Mouse (Mus musculus): ENCODE measurements around the gene Slc23a2.

Gene Slc23a2

GRCm38 (mm10) chr2:132024028-132024427 lies 120.9 kb downstream of the Slc23a2 start:
- no peak for DNase-seq (ENCODE audit: low read depth in 2 of 2, low spot score in 2 of 2)

DNA sequence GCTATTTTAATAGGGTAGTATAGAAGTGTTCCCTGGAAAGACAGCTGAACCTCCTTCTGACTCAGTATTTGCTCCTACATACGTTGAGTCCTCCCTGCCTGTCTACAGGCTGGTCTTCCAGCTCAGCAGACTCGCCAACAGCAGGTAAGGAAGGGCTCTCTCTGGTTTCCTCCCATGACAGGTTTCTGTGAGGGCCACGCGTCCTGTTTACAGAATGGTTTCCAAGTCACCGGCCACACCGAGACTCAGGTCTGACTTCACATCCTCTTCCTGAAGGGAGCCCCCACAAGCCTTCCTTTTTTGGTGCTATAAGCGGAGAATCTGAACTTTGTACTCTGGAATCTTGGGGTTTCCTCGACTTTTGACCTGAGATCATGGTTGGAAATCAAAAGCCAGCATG lies 122.3 kb downstream of the Slc23a2 start:
- peak; percentile 50 to 59 for DNase-seq (ENCODE audit: low read depth in 2 of 2, low spot score in 2 of 2)

- DNase-seq (ENCODE audit: low read depth in 2 of 2, low spot score in 2 of 2) = no peak
Measured at GRCm38 (mm10) chr2:132021616-132022015, 123.3 kb downstream of the Slc23a2 start.

DNA sequence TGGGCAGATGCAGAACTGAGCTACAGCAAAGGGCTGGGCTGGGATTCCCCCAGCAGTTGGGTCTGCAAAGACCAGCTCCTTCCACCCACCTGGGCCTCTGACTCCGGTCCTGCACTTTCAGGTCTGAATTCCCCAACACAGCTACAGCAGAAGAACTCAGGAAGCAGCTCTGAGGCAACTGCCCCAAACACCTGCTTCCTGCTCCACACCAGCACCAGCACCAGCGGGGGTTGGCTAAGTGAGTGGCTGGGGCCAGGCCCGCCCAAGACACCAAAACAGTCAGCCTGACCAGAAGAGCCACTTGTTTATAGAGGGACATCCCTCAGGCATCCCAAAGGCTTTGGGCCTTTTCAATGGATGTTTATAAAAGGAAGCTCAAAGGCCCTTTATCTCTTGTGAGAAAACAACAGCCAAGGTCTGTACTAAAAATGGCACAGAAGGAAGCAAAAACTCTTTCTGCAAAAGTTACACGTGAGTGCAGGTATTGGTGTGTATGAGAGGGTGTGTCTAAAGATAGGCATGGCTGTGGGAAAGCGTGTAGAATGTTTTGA lies 123.8 kb downstream of the Slc23a2 start:
- DNase-seq (ENCODE audit: low read depth in 2 of 2, low spot score in 2 of 2) = peak; percentile 40 to 44

GRCm38 (mm10) chr2:132020420-132020819 lies 124.5 kb downstream of the Slc23a2 start:
- no peak for DNase-seq (ENCODE audit: low read depth in 2 of 2, low spot score in 2 of 2)

DNA sequence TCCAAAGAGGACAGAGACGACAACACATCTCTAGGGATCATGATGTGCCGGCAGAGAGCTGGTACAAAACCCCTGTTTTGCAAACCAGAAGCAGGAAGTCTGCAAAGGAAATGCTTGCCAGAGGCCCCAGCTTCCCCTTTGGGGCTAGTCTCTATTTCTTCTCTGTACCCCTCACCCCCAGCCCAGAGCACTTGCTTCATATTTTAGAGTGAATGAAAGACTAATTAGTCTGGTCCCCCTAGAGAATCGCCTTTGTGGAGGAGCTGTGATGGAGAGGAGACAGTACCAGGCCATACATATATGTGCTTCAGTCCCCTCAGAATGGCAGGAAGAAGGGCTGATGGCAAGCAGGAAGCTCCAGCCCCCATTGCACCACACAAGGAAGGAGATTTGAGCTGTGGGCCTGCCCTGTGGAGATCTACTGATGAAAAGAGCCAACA lies 125.5 kb downstream of the Slc23a2 start:
- DNase-seq (ENCODE audit: low read depth in 2 of 2, low spot score in 2 of 2) = peak in 1 of 2 experiments; percentile 51

DNA sequence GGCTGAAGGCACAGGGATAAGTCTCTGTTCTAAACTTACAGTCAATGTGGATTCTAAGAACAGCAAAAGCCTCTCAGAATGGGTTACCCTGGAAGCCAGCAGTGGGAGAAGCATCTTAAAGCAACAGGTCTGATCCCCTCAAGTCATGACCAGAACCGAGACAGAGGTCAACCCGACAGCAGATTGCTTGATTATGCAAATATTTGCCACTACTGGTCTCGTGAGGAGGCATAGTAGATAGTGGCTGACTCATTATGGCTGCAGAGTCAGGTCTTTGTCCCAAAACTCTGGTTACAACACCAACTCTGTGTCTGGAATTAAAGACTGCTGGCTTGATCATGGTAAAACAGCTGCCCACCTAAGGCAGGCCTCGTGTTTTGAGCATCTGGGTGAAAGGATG lies 126.8 kb downstream of the Slc23a2 start:
- no peak for DNase-seq (ENCODE audit: low read depth in 2 of 2, low spot score in 2 of 2)

GRCm38 (mm10) chr2:132017611-132018010 lies 127.3 kb downstream of the Slc23a2 start:
- no peak for DNase-seq (ENCODE audit: low read depth in 2 of 2, low spot score in 2 of 2)

DNA sequence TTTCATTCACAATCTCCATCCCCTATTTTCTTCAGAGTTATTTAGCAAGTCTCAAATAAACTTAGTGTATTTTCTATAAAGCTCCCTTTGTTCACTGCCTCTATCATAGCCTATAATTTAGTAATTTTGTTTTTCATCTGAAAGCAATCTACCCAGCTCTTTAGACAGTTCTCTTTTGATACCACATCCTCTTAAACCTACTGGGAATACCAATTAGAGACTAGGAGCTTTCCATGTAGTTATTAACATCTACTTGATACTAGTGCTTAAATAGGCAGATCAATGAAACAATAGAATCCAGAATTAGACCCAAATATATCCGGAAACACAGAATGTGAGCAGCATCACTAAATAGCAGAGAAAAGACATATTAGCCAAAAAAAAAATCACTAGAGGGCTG lies 128.9 kb downstream of the Slc23a2 start:
- DNase-seq (ENCODE audit: low read depth in 2 of 2, low spot score in 2 of 2) = no peak

DNA sequence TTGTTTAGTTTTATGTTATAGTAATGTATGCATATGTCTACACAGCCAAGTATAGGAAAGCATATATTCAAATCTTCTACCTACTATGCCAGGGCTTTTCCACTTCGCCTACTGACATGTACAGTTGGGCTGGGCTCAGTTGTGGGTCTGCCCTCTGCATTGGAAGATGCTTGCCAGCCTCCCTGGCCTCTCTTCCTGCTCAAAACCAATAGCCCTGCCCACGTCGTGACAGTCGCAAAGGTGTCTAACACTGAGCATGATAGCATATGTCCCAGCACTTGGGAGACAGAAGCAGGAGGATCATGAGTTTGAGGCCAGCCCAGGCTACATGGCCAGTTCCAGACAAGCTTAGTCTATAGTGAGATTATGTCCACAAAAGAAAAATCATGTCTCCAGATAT lies 131.8 kb downstream of the Slc23a2 start:
- DNase-seq (ENCODE audit: low read depth in 2 of 2, low spot score in 2 of 2) = no peak

- no peak for DNase-seq (ENCODE audit: low read depth in 2 of 2, low spot score in 2 of 2)
Measured at GRCm38 (mm10) chr2:132010781-132011180, 134.1 kb downstream of the Slc23a2 start.

DNA sequence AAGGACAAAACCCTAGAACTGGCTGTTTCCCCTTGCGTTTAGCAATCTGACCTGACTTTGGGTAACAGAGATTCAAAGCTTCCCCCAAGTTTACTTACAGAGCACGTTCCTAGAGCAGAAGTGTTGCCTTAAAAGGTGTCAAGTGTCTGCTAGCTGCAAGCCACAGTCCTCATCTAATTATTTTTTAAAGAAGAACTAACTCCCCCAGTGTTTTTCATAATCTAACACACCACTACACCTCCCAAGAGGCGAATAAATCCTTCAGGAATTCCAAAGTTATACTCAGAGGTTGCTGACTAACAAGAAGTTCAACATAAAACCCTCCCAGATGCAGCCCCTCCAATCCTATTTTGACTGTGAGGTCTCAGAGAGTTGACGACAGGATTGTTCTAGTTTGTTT lies 136.7 kb downstream of the Slc23a2 start:
- no peak for DNase-seq (ENCODE audit: low read depth in 2 of 2, low spot score in 2 of 2)

DNA sequence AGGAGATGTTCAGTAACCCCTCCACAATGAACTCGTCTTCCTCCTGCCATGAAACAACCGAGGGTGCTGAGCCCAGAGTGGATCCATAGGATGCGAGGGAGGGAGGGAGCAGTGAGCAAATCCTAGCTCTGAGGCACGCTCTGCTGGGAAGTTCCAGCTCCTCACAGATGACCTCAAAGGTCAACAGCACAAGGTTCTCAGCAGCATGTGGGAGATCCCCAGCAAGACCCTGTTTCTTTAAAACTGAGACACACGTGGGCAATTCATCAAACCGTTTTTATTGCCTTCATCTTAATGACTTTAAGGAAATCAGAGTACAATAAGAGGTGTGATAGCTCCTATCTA lies 137.5 kb downstream of the Slc23a2 start:
- DNase-seq (ENCODE audit: low read depth in 2 of 2, low spot score in 2 of 2) = no peak

- no peak for DNase-seq (ENCODE audit: low read depth in 2 of 2, low spot score in 2 of 2)
Measured at GRCm38 (mm10) chr2:132006561-132007474, 138.1 kb downstream of the Slc23a2 start.

DNA sequence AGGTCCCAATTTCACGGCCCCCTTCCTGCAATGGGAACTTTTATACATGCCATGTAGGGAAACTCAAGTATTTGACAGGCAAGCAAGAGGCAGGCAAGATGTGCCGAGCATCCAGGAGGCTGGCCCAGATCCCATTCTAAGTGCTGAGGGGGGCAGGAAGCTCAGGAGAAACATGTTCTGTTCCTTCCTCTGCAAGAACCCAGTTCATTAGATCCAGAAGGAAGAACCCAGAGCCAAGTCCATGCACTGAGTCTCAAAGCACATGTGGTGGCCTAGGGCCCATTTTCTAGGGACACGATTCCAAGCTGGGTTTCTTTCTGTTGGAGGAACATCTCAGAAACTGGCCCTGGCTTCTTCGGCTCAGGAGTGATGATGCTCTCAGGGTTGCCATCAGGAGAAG lies 139.5 kb downstream of the Slc23a2 start:
- no peak for DNase-seq (ENCODE audit: low read depth in 2 of 2, low spot score in 2 of 2)

GRCm38 (mm10) chr2:132004495-132005136 lies 140.3 kb downstream of the Slc23a2 start:
- DNase-seq (ENCODE audit: low read depth in 2 of 2, low spot score in 2 of 2) = no peak

GRCm38 (mm10) chr2:132003916-132004315 lies 141.0 kb downstream of the Slc23a2 start:
- no peak for DNase-seq (ENCODE audit: low read depth in 2 of 2, low spot score in 2 of 2)

All from CD8-positive naive resting alpha-beta T cell, adult 2 months (primary cell).